Mouse (Mus musculus) frontal cortex, postnatal 36 days (tissue): ENCODE measurements at regions not wholly inside any gene's neighbourhood (a gene's known extent, or its start where the extent isn't known, plus 50 kb on each side); places are given as distances from the start of the nearest gene placed in this dataset.

Source experiments
- DNase-seq, 2 experiments: peaks; one replicate each; pipeline ENCODE4 v3.0.0; 2022; ENCODE audit warnings: low spot score in 2 of 2

DNA sequence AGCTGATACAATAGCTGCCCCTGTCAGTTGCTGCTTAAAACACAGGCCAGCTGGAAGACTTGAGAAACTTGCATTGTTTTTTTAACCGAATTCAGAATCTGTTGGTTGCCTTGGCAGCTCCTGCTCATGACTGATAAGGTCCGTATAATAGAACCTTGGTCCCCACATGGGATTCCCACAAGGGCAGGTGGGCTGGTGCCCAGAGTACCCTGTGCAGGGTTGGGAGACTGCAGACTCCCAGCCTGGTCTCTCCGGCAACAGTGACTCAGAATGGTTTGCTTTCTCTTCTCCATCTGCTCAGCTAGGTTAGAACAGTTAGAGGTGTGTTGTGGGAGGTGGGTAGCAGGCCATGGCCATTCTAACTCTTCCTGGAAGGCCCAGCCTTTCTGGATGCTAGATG is 139.4 kb upstream of the Cxcr4 start:
- no peak for DNase-seq

GRCm38 (mm10) chr1:128724433-128725091 is 132.5 kb upstream of the Cxcr4 start:
- DNase-seq = no peak

DNA sequence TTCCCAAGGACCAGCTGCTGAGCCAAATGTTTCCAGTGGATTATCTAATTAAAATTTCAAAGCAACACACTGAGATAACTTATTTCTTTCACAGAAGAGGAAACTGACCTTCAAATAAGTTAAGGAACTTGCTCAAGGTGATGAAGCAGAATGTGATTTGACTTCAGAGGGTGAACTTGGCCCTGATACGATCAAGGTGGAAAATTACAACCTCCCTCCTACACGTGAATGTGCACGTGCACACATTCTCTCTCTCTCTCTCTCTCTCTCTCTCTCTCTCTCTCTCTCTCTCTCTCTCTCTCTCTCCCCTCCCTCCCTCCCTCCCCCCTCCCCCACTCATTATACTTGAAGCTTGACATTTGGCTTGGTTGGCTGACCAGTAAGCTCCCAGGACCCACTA is 131.8 kb upstream of the Cxcr4 start:
- DNase-seq = no peak

DNA sequence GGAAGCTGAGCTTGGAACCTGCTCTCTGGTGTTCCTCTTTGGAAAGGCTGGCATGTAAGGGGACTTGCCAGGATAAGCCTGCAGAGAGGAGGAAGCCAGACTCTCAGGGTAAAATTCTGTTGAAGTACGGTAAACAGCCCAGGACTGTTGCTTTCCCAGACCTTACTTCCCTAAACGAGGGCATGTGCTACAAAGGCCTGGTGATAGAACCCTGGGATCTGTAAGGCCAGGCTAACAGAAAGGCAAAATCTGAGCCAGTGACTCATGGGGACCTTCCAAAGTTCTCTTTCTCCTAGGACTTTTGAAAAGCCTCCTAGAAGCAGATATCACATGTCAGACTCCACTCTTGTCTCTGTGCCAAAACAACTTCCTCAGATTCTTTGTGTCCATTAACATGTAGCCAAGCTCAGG is 130.0 kb upstream of the Cxcr4 start:
- DNase-seq = no peak

GRCm38 (mm10) chr1:128714843-128715242 is 122.8 kb upstream of the Cxcr4 start:
- DNase-seq = no peak

DNA sequence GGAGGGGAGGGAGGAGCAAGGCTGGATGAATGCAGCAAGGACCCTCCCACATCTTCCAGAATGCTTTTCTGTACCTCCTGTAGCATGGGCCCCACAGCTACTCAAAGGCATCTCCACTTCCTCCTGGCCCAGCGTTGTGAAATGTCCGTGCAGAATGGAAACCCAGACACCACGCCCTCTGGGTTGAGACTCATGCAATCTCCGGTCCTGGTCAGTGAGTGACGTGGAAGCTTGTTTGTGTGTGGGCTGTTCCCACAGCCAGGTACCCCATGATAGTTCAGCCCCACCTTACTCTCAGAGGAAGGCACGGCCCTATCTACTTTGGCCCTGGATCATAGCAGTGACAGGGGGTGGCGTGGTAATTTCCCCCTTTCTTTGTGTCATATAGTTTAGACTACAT is 120.8 kb upstream of the Cxcr4 start:
- no peak for DNase-seq

DNA sequence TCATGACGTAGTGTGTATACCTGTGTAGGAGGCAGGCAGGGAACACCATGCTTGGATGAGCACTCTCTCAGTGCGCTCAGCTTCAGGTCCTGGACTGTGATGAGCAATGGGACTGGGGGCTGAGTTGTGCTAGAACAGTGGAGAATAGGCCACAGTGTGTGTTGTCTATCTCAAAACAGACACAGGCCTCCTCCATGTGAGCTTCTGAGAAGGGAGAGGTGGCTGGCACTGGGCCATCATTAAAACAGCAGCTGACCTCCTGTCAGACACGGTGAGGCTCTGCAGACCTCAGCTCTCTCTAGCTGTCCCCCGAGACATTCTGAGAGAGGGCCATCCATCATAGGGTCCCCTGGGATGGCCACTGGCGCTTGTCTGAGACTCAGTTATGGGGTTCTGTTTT is 119.0 kb upstream of the Cxcr4 start:
- DNase-seq = no peak

DNA sequence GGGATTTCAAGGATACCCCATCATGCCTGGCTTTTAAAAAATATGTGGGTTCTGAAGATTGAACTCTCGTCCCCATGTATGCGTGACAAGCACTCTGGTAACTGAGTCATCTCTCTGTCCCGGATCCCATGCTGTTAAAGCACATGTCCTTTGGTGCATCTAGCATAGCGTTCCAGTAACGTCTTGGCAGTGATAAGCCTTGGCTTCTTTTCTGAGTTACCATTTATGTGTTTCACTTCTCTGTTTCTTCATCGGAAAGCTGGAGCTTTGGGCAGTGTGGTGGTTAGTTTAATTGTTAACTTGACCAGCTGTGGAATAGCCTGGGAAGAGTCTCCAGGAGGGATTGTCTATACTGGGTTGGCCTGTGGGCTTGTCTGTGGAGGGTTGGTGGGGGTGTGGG is 115.7 kb upstream of the Cxcr4 start:
- DNase-seq = no peak

DNA sequence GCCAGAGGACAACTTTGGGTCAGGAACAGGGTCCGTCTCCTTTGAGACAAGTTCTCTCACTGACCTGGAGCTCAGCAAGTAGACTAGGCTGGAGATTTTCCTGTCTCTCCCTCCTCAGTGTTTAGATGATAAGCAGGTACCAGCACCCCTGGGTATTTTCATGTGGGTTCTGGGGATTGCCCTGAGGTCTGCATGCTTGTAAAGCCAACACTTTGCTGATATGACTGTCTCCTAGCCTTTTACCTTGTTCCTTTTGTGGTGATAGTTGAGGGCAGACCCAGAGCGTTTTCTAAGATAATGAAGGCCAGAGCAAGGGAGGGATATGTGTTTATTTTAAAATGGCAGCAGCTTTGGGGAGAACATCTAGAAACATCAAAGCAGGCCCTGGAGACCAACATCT is 114.1 kb upstream of the Cxcr4 start:
- no peak for DNase-seq

DNA sequence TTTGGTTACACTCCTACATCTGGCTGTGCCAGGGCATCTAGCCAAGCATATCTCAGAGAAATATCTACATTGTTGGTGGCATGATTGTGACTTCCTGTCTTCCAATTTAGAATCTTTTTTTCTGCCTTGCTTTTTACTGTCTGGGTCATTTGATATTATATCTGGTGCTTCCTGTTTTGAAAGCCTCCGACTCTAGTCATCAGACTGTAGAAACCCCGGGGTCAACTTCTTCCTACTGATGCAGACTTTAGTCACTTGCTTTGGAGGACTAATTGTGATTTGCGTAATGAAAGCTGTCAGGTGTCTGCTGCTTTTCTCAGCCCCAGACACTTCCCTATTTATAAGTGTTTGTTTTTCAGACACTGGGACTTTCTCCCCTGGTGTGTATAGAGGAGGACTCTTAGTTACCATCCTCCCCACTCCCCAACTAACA is 113.0 kb upstream of the Cxcr4 start:
- no peak for DNase-seq

DNA sequence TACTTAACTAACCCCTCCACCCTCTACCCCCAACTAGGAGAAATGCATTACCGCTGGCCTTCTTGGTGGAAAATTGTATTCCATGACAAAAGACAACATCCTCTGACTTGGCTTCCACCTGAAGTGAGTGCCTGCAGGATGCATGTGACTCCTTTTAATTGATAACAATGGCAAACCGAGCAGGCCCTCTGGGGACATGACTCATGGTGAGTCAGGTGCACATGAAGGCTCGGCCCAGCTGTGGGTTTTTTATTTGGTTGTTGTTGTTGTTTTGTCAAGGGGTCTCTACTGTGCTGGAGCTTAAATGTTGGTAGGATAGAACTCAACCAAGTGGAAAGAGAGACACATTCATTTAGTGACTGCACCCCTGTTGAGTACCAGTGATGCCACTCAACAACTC is 109.2 kb upstream of the Cxcr4 start:
- DNase-seq = no peak

- DNase-seq = no peak
Observed at GRCm38 (mm10) chr1:128697962-128698361, 105.9 kb upstream of the Cxcr4 start.

- no peak for DNase-seq
Observed at GRCm38 (mm10) chr1:128695936-128696335, 103.8 kb upstream of the Cxcr4 start.

- no peak for DNase-seq
Observed at GRCm38 (mm10) chr1:128692799-128693198, 100.7 kb upstream of the Cxcr4 start.

GRCm38 (mm10) chr1:128692313-128692712 is 100.2 kb upstream of the Cxcr4 start:
- DNase-seq = no peak

- DNase-seq = no peak
Observed at GRCm38 (mm10) chr1:128687236-128687927, 95.3 kb upstream of the Cxcr4 start.

DNA sequence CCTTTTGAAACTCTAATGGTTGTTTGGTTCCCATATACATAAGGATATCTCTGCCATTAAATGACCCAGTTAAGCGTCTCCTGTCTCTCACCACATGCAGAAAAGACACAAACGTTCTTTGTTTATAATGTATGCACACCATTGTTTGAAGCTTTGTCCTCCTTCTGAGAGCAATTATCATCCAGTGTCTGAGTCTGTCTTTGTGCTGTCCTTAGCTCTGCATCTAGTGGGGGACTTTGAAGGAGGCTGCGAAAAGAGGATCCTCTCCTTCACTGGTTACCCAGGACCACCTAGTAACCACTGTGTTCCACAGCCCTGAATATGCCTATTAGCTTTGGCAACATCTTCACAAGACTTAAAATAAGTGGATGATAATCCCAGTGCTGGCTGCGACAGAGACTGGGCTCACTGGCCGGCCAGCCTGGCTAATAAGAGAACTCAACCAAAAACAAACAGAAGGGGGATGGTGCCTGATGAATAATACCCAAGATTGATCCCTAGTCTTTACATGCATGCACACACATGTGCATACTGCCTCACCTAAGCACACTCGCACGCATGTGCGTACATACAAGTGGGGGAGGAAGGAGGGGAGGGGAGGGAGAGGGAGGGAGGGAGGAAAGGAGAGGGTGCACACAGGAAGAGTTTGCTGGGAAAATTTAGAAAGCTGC is 93.5 kb upstream of the Cxcr4 start:
- no peak for DNase-seq

DNA sequence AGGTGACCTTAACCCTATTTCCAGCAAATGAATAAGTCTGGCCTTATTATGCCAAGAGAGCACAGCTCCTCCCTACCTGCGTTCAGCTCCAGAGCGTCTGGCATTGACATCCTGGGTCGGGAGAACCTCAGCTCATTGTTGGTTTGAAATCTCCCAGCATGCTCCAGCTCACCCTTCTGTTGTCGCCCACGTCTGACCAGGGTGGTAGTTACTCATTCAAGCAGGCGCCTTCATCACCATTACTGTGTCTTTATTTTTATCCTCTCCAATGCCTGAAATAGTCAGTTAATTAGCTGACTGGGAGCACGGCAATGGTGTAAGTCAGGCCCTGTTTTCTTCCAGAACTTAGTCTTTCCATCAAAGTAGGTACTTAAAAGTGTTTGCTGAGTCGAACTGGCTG is 90.8 kb upstream of the Cxcr4 start:
- no peak for DNase-seq

DNA sequence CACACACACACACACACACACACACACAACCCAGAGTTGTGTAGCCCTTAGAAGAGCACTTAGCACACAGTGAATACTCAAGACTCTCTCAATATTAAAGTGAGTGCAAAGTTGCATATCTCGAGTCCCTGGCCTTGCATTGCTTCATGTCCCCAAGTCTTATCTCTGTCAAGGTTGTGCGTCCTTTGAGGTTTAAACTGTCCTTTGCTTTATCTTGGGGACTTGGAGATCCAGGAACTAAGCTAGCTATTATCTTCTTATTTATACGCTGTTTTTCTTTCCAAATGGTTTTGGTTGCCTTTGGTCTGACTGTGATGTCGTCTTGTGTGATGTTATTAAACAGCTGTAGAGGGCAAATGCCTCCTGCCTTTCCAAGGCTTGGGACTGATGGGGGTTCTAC is 89.2 kb upstream of the Cxcr4 start:
- DNase-seq = no peak

DNA sequence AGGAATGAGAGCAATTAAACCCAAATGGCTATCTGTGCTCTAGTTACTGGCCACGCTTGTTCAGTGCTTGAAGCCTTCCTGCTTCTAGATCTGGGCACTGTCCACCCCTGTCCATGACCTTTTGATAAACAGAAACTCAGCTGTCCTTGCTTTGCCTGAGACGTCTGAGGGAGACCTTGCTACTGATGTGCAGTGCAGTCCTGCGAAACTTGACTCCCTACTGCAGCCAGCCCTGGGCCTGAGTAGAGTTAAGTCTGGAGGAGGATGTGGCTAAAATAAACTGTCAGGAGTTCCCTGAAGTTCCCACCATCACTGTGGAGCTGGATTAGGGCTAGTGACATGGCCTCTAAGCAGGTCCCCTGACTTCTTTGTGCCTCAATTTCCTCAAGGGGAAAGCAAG is 88.4 kb upstream of the Cxcr4 start:
- no peak for DNase-seq

- DNase-seq = no peak
Observed at GRCm38 (mm10) chr1:128680012-128680411, 87.9 kb upstream of the Cxcr4 start.

DNA sequence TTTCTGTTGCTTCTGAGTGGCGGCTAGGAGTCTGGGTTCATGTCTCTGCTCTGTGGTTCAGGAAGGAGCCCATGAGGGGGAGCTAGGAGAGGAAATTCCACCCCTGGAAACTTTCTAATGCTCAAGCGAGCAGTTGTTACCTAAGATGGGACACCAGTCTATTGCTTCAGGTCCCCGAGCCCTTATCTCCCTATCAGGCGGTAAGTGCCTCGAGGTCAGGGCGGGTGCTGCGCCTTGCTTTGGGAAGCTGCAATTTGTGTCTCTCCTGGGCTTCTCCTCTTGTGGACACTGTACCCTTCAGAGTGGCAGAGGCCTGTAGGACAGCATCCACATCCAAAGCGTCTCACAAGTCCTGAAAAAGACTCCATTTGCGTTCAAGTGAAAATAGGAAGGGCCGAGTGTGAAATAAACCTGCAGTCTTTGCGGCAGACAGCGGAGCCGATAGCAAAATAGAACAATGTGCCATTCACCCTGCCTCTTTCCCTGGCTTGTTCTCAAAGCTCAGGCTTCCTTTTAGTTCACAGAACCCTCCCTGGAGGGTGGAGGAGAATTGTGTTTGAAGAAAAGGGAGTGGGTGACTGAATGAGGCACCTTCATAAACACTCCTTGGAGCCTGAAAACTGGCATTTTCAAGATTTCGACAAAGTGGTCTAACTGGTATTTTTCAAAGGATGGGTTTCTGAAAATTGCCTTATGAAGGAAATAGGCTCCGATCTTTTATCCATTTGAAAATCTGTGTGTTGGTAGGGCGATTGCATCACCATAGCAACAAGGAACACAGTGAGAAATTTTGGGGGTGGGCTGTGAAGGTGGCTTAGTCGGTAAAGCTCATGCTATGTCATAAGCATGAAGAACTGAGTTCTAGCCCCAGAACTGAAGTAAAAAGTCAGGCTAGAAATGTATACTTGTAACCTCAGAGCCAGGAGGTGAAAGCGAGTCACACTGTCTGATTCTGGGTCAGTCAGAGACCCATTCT is 87.2 kb upstream of the Cxcr4 start:
- peak; percentile 5 to 13 for DNase-seq
